11 mouse cellular contexts compared by ENCODE assay signal in genomic region chr13:73117633-73118076, GRCm38 (mm10).
DNase-seq lines count a peak whose midpoint lies in the region; ATAC-seq and TF ChIP-seq lines count a peak whose summit lies in the region.
"Had no signal": no experiment of that assay in that cellular context is flagged by ENCODE, and none has a peak within 500 bp of the region (broad histone marks: within the 10 kb centered on the region; RNA-seq: fewer than 3 reads in every experiment).

No protein-coding gene starts in this region.

- no peak for DNase-seq in kidney, postnatal 0 days (ENCODE audit: low spot score)
- no peak for DNase-seq in kidney, adult 9 months
- no peak for DNase-seq in hindbrain, embryonic 14.5 days (ENCODE audit: low spot score)
- no peak for DNase-seq in liver, postnatal 0 days
- DNase-seq in adrenal gland, postnatal 25 days, result no peak
- DNase-seq: lung, embryonic 14.5 days had no signal

- H3K36me3 ChIP-seq in kidney, postnatal 0 days (ENCODE audit: insufficient read depth, low read length), result no peaks in the 10 kb centered on the region
- H3K36me3 ChIP-seq in hindbrain, embryonic 14.5 days (replicated peaks; ENCODE audit: control insufficient read depth, insufficient read depth), result no peaks in the 10 kb centered on the region
- H3K36me3 ChIP-seq in neural tube, embryonic 14.5 days (ENCODE audit: control insufficient read depth, insufficient read depth, low read length), result no peaks in the 10 kb centered on the region
- H3K36me3 ChIP-seq in liver, postnatal 0 days (replicated peaks; ENCODE audit: insufficient read depth, low read length), result no peaks in the 10 kb centered on the region
- H3K36me3 ChIP-seq: G1E; heart, embryonic 13.5 days had no signal

- H3K9me3 ChIP-seq in kidney, postnatal 0 days (replicated peaks; ENCODE audit: low read length), result no peaks in the 10 kb centered on the region
- H3K9me3 ChIP-seq in hindbrain, embryonic 14.5 days (ENCODE audit: control insufficient read depth, low read length), result no peaks in the 10 kb centered on the region
- H3K9me3 ChIP-seq in neural tube, embryonic 14.5 days (ENCODE audit: control insufficient read depth, low read length), result no peaks in the 10 kb centered on the region
- H3K9me3 ChIP-seq in liver, postnatal 0 days (ENCODE audit: low read length), result no peaks in the 10 kb centered on the region
- H3K9me3 ChIP-seq: heart, embryonic 13.5 days had no signal

- TF ChIP-seq POLR2A in cortical plate, adult 2 months (IDR thresholded peaks at IDR 0.05; ENCODE audit: extremely low read depth, insufficient read depth, low read length), result no peak

- H3K27ac ChIP-seq in kidney, postnatal 0 days, result no peak overlapping the region
- H3K27ac ChIP-seq in cortical plate, adult 2 months (ENCODE audit: insufficient read depth, low read length), result no peak overlapping the region
- peak overlapping the region; percentile 80 for H3K27ac ChIP-seq in hindbrain, embryonic 14.5 days
- peak overlapping the region; percentile 62; the same call in 1 of the 2 replicates for H3K27ac ChIP-seq in neural tube, embryonic 14.5 days (ENCODE audit: low read depth, low read length)
- H3K27ac ChIP-seq in liver, postnatal 0 days (ENCODE audit: low read depth), result no peak overlapping the region
- H3K27ac ChIP-seq: heart, embryonic 13.5 days had no signal

- no peak for ATAC-seq in kidney, postnatal 0 days (replicated peaks; ENCODE audit: low FRiP score, low read depth)
- peak; percentile 21; the same call in 1 of the 2 replicates for ATAC-seq in hindbrain, embryonic 14.5 days (ENCODE audit: low FRiP score)
- ATAC-seq in neural tube, embryonic 14.5 days (ENCODE audit: low read depth), result peak; percentile 32; the same call in 1 of the 2 replicates
- no peak for ATAC-seq in liver, postnatal 0 days

- H3K4me1 ChIP-seq in kidney, postnatal 0 days (replicated peaks; ENCODE audit: insufficient read depth, low read length), result no peaks in the 10 kb centered on the region
- H3K4me1 ChIP-seq in cortical plate, adult 2 months (ENCODE audit: control insufficient read depth, insufficient read depth, low read length), result no peaks in the 10 kb centered on the region
- peaks cover 18% of the 10 kb centered on the region; the same call in 1 of the 2 replicates for H3K4me1 ChIP-seq in hindbrain, embryonic 14.5 days (replicated peaks; ENCODE audit: control insufficient read depth, insufficient read depth, low read length)
- H3K4me1 ChIP-seq in neural tube, embryonic 14.5 days (ENCODE audit: control insufficient read depth, insufficient read depth, low read length), result peaks cover 13% of the 10 kb centered on the region
- H3K4me1 ChIP-seq in liver, postnatal 0 days (ENCODE audit: insufficient read depth), result no peaks in the 10 kb centered on the region

- H3K27me3 ChIP-seq in kidney, postnatal 0 days (ENCODE audit: insufficient read depth, low read length), result peaks cover 12% of the 10 kb centered on the region
- H3K27me3 ChIP-seq in hindbrain, embryonic 14.5 days (ENCODE audit: control insufficient read depth, insufficient read depth, low read length), result peaks cover 15% of the 10 kb centered on the region; the same call in 1 of the 2 replicates
- H3K27me3 ChIP-seq in neural tube, embryonic 14.5 days (ENCODE audit: control insufficient read depth, insufficient read depth, low read length), result peaks cover 6% of the 10 kb centered on the region; the same call in 1 of the 2 replicates
- H3K27me3 ChIP-seq in liver, postnatal 0 days (ENCODE audit: insufficient read depth, low read length), result no peaks in the 10 kb centered on the region
- H3K27me3 ChIP-seq: heart, embryonic 13.5 days had no signal

- WGBS in kidney, postnatal 0 days, result 34% methylated on average over 15 of the region's 15 CpGs
- 36% methylated on average over 15 of the region's 15 CpGs for WGBS in hindbrain, embryonic 14.5 days
- 28% methylated on average over 15 of the region's 15 CpGs for WGBS in neural tube, embryonic 14.5 days
- WGBS in liver, postnatal 0 days (ENCODE audit: insufficient replicate concordance), result 82% methylated on average over 15 of the region's 15 CpGs

- H3K4me3 ChIP-seq in kidney, postnatal 0 days (replicated peaks; ENCODE audit: low read depth, low read length), result no peak overlapping the region; the same call in 1 of the 2 replicates
- H3K4me3 ChIP-seq in cortical plate, adult 2 months (ENCODE audit: insufficient read depth, low read length), result peak overlapping the region; percentile 19
- H3K4me3 ChIP-seq in hindbrain, embryonic 14.5 days (replicated peaks; ENCODE audit: low read length), result peak overlapping the region; percentile 19
- peak overlapping the region; percentile 5; the same call in 1 of the 2 replicates for H3K4me3 ChIP-seq in neural tube, embryonic 14.5 days (ENCODE audit: low read depth, low read length)
- H3K4me3 ChIP-seq in liver, postnatal 0 days (ENCODE audit: low read depth, low read length), result no peak overlapping the region
- H3K4me3 ChIP-seq: erythroblast, embryonic 14.5 days; heart, embryonic 13.5 days had no signal

- H3K9ac ChIP-seq in kidney, postnatal 0 days (ENCODE audit: low read depth, low read length), result no peak overlapping the region
- H3K9ac ChIP-seq in hindbrain, embryonic 14.5 days, result peak overlapping the region; percentile 42
- H3K9ac ChIP-seq in neural tube, embryonic 14.5 days (replicated peaks; ENCODE audit: low read depth, low read length), result no peak overlapping the region
- no peak overlapping the region for H3K9ac ChIP-seq in liver, postnatal 0 days (replicated peaks)
- H3K9ac ChIP-seq: heart, embryonic 13.5 days; lung, embryonic 14.5 days had no signal

- TF ChIP-seq CTCF in kidney, postnatal 0 days (IDR thresholded peaks at IDR 0.05; ENCODE audit: low read depth), result no peak
- TF ChIP-seq CTCF in cortical plate, adult 2 months (IDR thresholded peaks at IDR 0.05; ENCODE audit: extremely low read depth, insufficient read depth, low read length), result no peak
- TF ChIP-seq CTCF in liver, postnatal 0 days (IDR thresholded peaks at IDR 0.05; ENCODE audit: low read depth), result no peak

- no peak for TF ChIP-seq EP300 in liver, postnatal 0 days (IDR thresholded peaks at IDR 0.05; ENCODE audit: low read depth)

- H3K4me2 ChIP-seq in kidney, postnatal 0 days (ENCODE audit: low read length), result peak overlapping the region; percentile 34
- H3K4me2 ChIP-seq in hindbrain, embryonic 14.5 days (replicated peaks), result peak overlapping the region; percentile 51
- H3K4me2 ChIP-seq in neural tube, embryonic 14.5 days (ENCODE audit: low read depth, low read length), result peak overlapping the region; percentile 36
- no peak overlapping the region for H3K4me2 ChIP-seq in liver, postnatal 0 days (ENCODE audit: low read depth, low read length)
- H3K4me2 ChIP-seq: heart, embryonic 13.5 days; lung, embryonic 14.5 days had no signal

Comparison
In these comparisons a context has a peak if more than half of its experiments do, and no peak if none do; other contexts are left out.
1. ATAC-seq: peak in hindbrain, embryonic 14.5 days (single experiment) and neural tube, embryonic 14.5 days (single experiment); none in kidney, postnatal 0 days (single experiment) and liver, postnatal 0 days (single experiment).
2. H3K27ac ChIP-seq: peak in hindbrain, embryonic 14.5 days (single experiment) and neural tube, embryonic 14.5 days (single experiment); none in kidney, postnatal 0 days (single experiment), cortical plate, adult 2 months (single experiment) and liver, postnatal 0 days (single experiment).
3. H3K4me3 ChIP-seq: peak in cortical plate, adult 2 months (single experiment), hindbrain, embryonic 14.5 days (single experiment) and neural tube, embryonic 14.5 days (single experiment); none in kidney, postnatal 0 days (single experiment) and liver, postnatal 0 days (single experiment).